Mouse (Mus musculus) CH12.LX (cell line): ENCODE results near the gene Nupr1. TPM values are rescaled to one million over a fixed set of nuclear protein-coding genes. Genes with fewer than 3 reads are reported as not detected.
A peak's percentile ranks its signal among the peaks of the same experiment; 100 is the strongest.
"Not testable (repeated sequence)": the region's sequence is repeated elsewhere in the genome, so short reads cannot be mapped to it uniquely, and the experiment has no call there.

Experiments
- DNase-seq: peaks from one replicate; pipeline ENCODE4 v3.0.0-alpha.2; 2013; ENCODE audit errors: extremely low read depth
- H3K27ac ChIP-seq: 2 replicates; pipeline ENCODE4 v1.5.1; 2012; ENCODE audit warnings: low read depth, mild to moderate bottlenecking, control low read depth, moderate library complexity; ENCODE audit not compliant: insufficient read depth
- H3K27me3 ChIP-seq: replicated peaks from 2 replicates; pipeline ENCODE3; 2012; ENCODE audit warnings: inconsistent platforms
- H3K36me3 ChIP-seq, 2 experiments: replicated peaks in 1 of 2; 2 replicates each; pipeline versions ENCODE3 to v1.6.1; 2012; ENCODE audit warnings: inconsistent platforms in 1 of 2, low read length in 1 of 2, mild to moderate bottlenecking in 1 of 2, mixed read lengths in 1 of 2, moderate library complexity in 1 of 2; ENCODE audit not compliant: control insufficient read depth in 1 of 2, insufficient read depth in 1 of 2
- H3K4me1 ChIP-seq, 2 experiments: 2 replicates each; pipeline ENCODE4 v1.6.1; 2012; ENCODE audit warnings: inconsistent platforms in 1 of 2, moderate library complexity in 1 of 2; ENCODE audit not compliant: insufficient read depth in 2 of 2, control insufficient read depth in 1 of 2
- H3K4me2 ChIP-seq: 2 replicates; pipeline ENCODE4 v1.6.1; 2012; ENCODE audit warnings: low read depth, mild to moderate bottlenecking, control low read depth; ENCODE audit not compliant: poor library complexity, insufficient read depth, severe bottlenecking
- H3K4me3 ChIP-seq, 3 experiments: fragments of 150-350 bp in 1 of 3; sonication (generic) in 1 of 3; replicated peaks in 1 of 3; 2 replicates each; pipeline versions ENCODE3 to v1.5.1; 2011 to 2012; ENCODE audit warnings: low read depth in 2 of 3, low read length in 2 of 3, mild to moderate bottlenecking in 2 of 3, moderate library complexity in 2 of 3, control low read depth in 1 of 3, improper control_type of control experiment in 1 of 3, inconsistent platforms in 1 of 3, mixed read lengths in 1 of 3; ENCODE audit not compliant: poor library complexity in 1 of 3
- H3K79me2 ChIP-seq: replicated peaks from 2 replicates; pipeline ENCODE4 v1.6.1; 2012; ENCODE audit warnings: mild to moderate bottlenecking, moderate library complexity; ENCODE audit not compliant: control insufficient read depth, poor library complexity, insufficient read depth, severe bottlenecking; ENCODE audit errors: extremely low read depth
- H3K9ac ChIP-seq: 2 replicates; pipeline ENCODE4 v1.6.1; 2012; ENCODE audit warnings: low read depth, mild to moderate bottlenecking, control low read depth, moderate library complexity; ENCODE audit not compliant: insufficient read depth
- H3K9me3 ChIP-seq: replicated peaks from 2 replicates; pipeline ENCODE3; 2012; ENCODE audit warnings: low read length, inconsistent platforms, mixed read lengths
- CHD1 ChIP-seq: IDR thresholded peaks from 2 replicates; pipeline ENCODE4 v1.6.1; 2012; ENCODE audit warnings: low read depth, low read length, improper control_type of control experiment, inconsistent platforms
- CTCF ChIP-seq, 2 experiments: IDR thresholded peaks in 1 of 2; conservative IDR thresholded peaks in 1 of 2; 2 replicates each; pipeline ENCODE4 v1.5.1; 2011 to 2012; ENCODE audit warnings: low read depth in 2 of 2, low read length in 2 of 2, improper control_type of control experiment in 1 of 2, inconsistent platforms in 1 of 2, mild to moderate bottlenecking in 1 of 2, moderate library complexity in 1 of 2
- ELF1 ChIP-seq: IDR thresholded peaks from 2 replicates; pipeline ENCODE4 v1.6.1; 2014; ENCODE audit warnings: low read depth, mild to moderate bottlenecking, inconsistent platforms, low read length, improper control_type of control experiment
- ETS1 ChIP-seq: conservative IDR thresholded peaks from 2 replicates; pipeline ENCODE4 v1.6.1; 2012; ENCODE audit warnings: low read depth, mild to moderate bottlenecking, inconsistent platforms, low read length, improper control_type of control experiment, moderate library complexity
- GABPA ChIP-seq: IDR thresholded peaks from 2 replicates; pipeline ENCODE4 v1.6.1; 2012; ENCODE audit warnings: low read depth, low read length, improper control_type of control experiment, inconsistent platforms; ENCODE audit not compliant: insufficient replicate concordance
- HCFC1 ChIP-seq: IDR thresholded peaks from 2 replicates; pipeline ENCODE4 v1.6.1; 2012; ENCODE audit warnings: low read depth, mild to moderate bottlenecking, inconsistent platforms, low read length, improper control_type of control experiment
- IRF4 ChIP-seq: IDR thresholded peaks from 2 replicates; pipeline ENCODE4 v1.6.1; 2014; ENCODE audit warnings: low read depth, mild to moderate bottlenecking, inconsistent platforms, low read length, improper control_type of control experiment
- MAFK ChIP-seq: IDR thresholded peaks from 2 replicates; pipeline ENCODE4 v1.6.1; 2011; ENCODE audit warnings: low read length, improper control_type of control experiment; ENCODE audit not compliant: insufficient replicate concordance
- MAX ChIP-seq: IDR thresholded peaks from 2 replicates; pipeline ENCODE4 v1.6.1; 2011; ENCODE audit warnings: low read length, improper control_type of control experiment
- MXI1 ChIP-seq: IDR thresholded peaks from 2 replicates; pipeline ENCODE4 v1.6.1; 2011; ENCODE audit warnings: mild to moderate bottlenecking, low read depth, low read length, improper control_type of control experiment
- MYC ChIP-seq: IDR thresholded peaks from 2 replicates; pipeline ENCODE4 v1.6.1; 2011; ENCODE audit warnings: low read depth, mild to moderate bottlenecking, improper control_type of control experiment, low read length
- PAX5 ChIP-seq: IDR thresholded peaks from 2 replicates; pipeline ENCODE4 v1.6.1; 2012; ENCODE audit warnings: low read length, inconsistent platforms, mixed read lengths
- POLR2A ChIP-seq: IDR thresholded peaks from 2 replicates; pipeline ENCODE4 v1.6.1; 2011; ENCODE audit warnings: low read depth, mild to moderate bottlenecking, improper control_type of control experiment, low read length
- POLR2AphosphoS2 ChIP-seq: IDR thresholded peaks from 2 replicates; pipeline ENCODE4 v1.6.1; 2011; ENCODE audit warnings: low read depth, low read length, improper control_type of control experiment
- RAD21 ChIP-seq: IDR thresholded peaks from 2 replicates; pipeline ENCODE4 v1.6.1; 2011; ENCODE audit warnings: low read depth, mild to moderate bottlenecking, low read length, improper control_type of control experiment, moderate library complexity
- RCOR1 ChIP-seq: conservative IDR thresholded peaks from 2 replicates; pipeline ENCODE4 v1.6.1; 2012; ENCODE audit warnings: low read depth, mild to moderate bottlenecking, inconsistent platforms, low read length, improper control_type of control experiment
- SMC3 ChIP-seq: IDR thresholded peaks from 2 replicates; pipeline ENCODE4 v1.6.1; 2011; ENCODE audit warnings: low read depth, low read length, improper control_type of control experiment
- TBP ChIP-seq: conservative IDR thresholded peaks from 2 replicates; pipeline ENCODE4 v1.6.1; 2011; ENCODE audit warnings: low read depth, low read length, improper control_type of control experiment
- TCF12 ChIP-seq: IDR thresholded peaks from 2 replicates; pipeline ENCODE4 v1.6.1; 2014; ENCODE audit warnings: low read depth, mild to moderate bottlenecking, inconsistent platforms, low read length, improper control_type of control experiment
- USF1 ChIP-seq: IDR thresholded peaks from 2 replicates; pipeline ENCODE4 v1.6.1; 2014; ENCODE audit warnings: low read depth, mild to moderate bottlenecking, inconsistent platforms, low read length, improper control_type of control experiment
- USF2 ChIP-seq: conservative IDR thresholded peaks from 2 replicates; pipeline ENCODE4 v1.6.1; 2011; ENCODE audit warnings: low read depth, low read length, improper control_type of control experiment
- ZNF384 ChIP-seq: IDR thresholded peaks from 2 replicates; pipeline ENCODE4 v1.6.1; 2012; ENCODE audit warnings: low read depth, low read length, improper control_type of control experiment, inconsistent platforms
- dilution Hi-C: fragments of 300-500 bp; cut with MboI; formaldehyde crosslinking; loops from 2 replicates; pipeline ENCODE4 v1.14.3; 2020; ENCODE audit warnings: low sequenced_read_pairs; ENCODE audit not compliant: extremely low pct_unique_long_range_greater_than_20kb, extremely low pct_ligation_motif_present
- in situ Hi-C: fragments of 300-500 bp; cut with MboI; formaldehyde crosslinking; loops from 3 replicates; pipeline ENCODE4 v1.14.3; 2019; ENCODE audit warnings: low sequenced_read_pairs, low pct_ligation_motif_present, low pct_unique_long_range_greater_than_20kb, mixed read lengths
- polyA plus RNA-seq: library from polyadenylated mRNA; unstranded; fragments of >175 nt; gene quantifications from 2 replicates; pipeline ENCODE4 v1.2.1, GENCODE M21; 2012; ENCODE audit warnings: low read depth; ENCODE audit not compliant: insufficient read length
- total RNA-seq, 2 experiments: library from RNA; depleted of rRNA; stranded (reverse); fragments of 300-350 nt in 1 of 2; fragments of >200 nt in 1 of 2; gene quantifications; 2 replicates each; pipeline ENCODE4 v1.2.3; 2012 to 2014

Gene Nupr1
- total and polyA plus RNA-seq, 3 experiments: 6.4 to 13.9 (median 13.5) TPM

DNA sequence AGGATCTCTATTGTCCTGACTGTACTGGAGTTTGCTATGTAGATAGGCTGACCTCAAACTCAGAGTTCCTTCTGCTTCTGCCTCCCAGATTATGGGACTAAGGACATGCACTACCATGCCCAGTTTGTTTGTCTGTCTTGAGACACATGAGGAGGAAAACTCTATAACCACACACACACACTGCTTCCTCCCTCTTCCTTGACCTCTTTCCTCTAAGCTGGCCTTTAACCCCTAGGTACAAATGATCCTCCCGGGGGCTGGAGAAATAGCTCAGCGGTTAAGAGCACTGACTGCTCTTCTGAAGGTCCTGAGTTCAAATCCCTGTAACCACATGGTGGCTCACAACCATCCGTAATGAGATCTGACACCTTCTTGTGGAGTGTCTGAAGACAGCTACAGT lies 13.7 kb upstream of the Nupr1 start:
- H3K36me3 ChIP-seq: no peaks in the 10 kb centered on the region
- H3K4me1 ChIP-seq: peaks cover 13 to 47% of the 10 kb centered on the region in 2 experiments
- in situ Hi-C loops (loop anchor here (5.0 to 10.0 kb wide), 2 partner anchors 48 to 470 kb away; no protein-coding TSS in a partner anchor), dilution Hi-C loops (no loop called here)
- no peak overlapping the region for H3K4me2 ChIP-seq
- TF ChIP-seq GABPA (no peak), ZNF384 (no peak), IRF4 (no peak), MYC (no peak), USF2 (no peak), HCFC1 (no peak), USF1 (no peak), CHD1 (no peak), MXI1 (no peak), POLR2A (no peak), TBP (no peak), POLR2AphosphoS2 (no peak), PAX5 (no peak), RCOR1 (no peak), ELF1 (no peak), MAX (no peak), CTCF (conservative IDR thresholded peaks at IDR 0.05 in 1 of 2, IDR thresholded peaks at IDR 0.05 in 1 of 2; ENCODE audit: low read depth in 2 of 2, low read length in 2 of 2) (no peak), TCF12 (no peak), ETS1 (no peak)
- no peaks in the 10 kb centered on the region for H3K27me3 ChIP-seq
- DNase-seq: no peak
- H3K9ac ChIP-seq: no peak overlapping the region
- peak overlapping the region; percentile 40 for H3K27ac ChIP-seq
- H3K79me2 ChIP-seq: no peaks in the 10 kb centered on the region
- H3K4me3 ChIP-seq: no peak overlapping the region
- no peaks in the 10 kb centered on the region for H3K9me3 ChIP-seq

DNA sequence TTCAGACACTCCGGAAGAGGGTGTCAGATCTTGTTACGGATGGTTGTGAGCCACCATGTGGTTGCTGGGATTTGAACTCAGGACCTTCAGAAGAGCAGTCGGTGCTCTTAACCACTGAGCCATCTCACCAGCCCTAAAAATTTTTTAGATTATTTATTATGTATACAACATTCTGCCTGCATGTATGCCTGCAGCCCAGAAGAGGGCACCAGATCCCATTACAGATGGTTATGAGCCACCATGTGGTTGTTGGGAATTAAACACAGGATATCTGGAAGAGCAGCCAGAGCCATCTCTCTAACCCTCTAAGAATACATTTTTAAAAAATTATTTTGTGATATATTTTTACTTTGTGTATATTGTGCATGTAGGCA lies 12.6 kb upstream of the Nupr1 start:
- not testable (repeated sequence) for H3K4me3 ChIP-seq

More for the DNA sequence above, 12.6 kb upstream of the Nupr1 start:
- peaks cover 13 to 43% of the 10 kb centered on the region in 2 experiments for H3K4me1 ChIP-seq
- DNase-seq: peak; percentile 51
- H3K27ac ChIP-seq, H3K4me2 ChIP-seq, H3K9ac ChIP-seq, H3K36me3 ChIP-seq, H3K27me3 ChIP-seq, dilution Hi-C loops, H3K79me2 ChIP-seq, H3K9me3 ChIP-seq: not testable (repeated sequence)
- in situ Hi-C loops: loop anchor here (5.0 to 10.0 kb wide), 2 partner anchors 49 to 472 kb away; no protein-coding TSS in a partner anchor
- peak; percentile 48 for TF ChIP-seq SMC3
- TF ChIP-seq IRF4: 0 out of 2 replicates have a peak, but pooled peaks have one; percentile 17
- TF ChIP-seq MYC: peak; percentile 82
- 0 out of 2 replicates have a peak, but pooled peaks have one; percentile 29 for TF ChIP-seq MAFK
- TF ChIP-seq TBP: peak; percentile 95
- peak; percentile 38 for TF ChIP-seq RAD21
- peak in 1 of 2 experiments; percentile 76; a peak in 2 of 4 replicates for TF ChIP-seq CTCF (conservative IDR thresholded peaks at IDR 0.05 in 1 of 2, IDR thresholded peaks at IDR 0.05 in 1 of 2; ENCODE audit: low read depth in 2 of 2, low read length in 2 of 2)
